Mouse (Mus musculus): ENCODE measurements around the gene Olfr549.

Gene Olfr549

GRCm38 (mm10) chr7:102549570-102549969 lies at the start of gene Olfr549:
TSS of gene Olfr549 (plus strand) at chr7:102549870.
- 88% methylated on average over 3 of the region's 3 CpGs for WGBS

GRCm38 (mm10) chr7:102501986-102502385 lies 47.7 kb upstream of the Olfr549 start:
- WGBS: 79% methylated on average over 5 of the region's 5 CpGs

DNA sequence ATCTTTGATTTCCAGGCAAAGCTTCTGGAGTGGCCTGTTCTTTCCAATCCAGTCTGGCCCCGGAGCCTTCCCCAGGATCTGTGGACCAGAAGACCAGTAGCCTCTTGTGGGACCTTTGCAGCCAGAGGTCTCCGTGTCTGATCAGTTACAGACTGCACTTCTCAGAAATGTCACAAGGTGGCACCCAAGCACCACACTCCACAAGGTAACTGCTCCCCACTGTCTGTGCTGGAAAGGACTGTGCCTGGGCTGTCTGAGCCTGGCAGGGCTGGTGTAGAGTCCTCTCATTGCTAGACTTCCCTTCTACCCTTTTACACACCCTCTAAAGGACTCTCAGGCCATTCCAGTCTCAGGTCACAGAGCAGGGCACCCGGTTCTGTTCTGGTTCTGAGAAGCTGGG lies 42.8 kb upstream of the Olfr549 start:
- WGBS: 44% methylated on average over 3 of the region's 3 CpGs

- WGBS: 91% methylated on average over 9 of the region's 9 CpGs
Measured at GRCm38 (mm10) chr7:102508066-102508465, 41.6 kb upstream of the Olfr549 start.

- WGBS: 90% methylated on average over 6 of the region's 6 CpGs
Measured at GRCm38 (mm10) chr7:102508666-102509065, 41.0 kb upstream of the Olfr549 start.

DNA sequence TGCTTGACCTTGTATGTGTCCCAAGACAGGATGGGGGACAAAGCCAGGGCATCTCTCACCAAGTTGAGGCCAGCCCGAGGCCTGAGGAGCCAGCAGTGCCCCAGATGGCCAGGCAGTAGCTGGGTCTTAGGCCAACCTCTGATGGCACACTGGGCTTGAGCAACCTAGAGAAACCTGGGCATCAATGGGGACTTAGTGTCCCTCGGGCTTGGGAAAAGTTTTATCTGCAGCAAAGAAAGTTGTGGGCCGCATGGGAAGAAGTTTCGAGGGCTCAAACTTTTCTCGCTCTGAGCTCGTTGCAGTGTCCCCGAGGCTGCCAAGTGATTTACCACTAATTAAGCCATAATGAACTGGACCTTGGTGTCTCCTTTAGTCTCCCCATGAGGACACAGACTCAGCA lies 39.9 kb upstream of the Olfr549 start:
- WGBS: 76% methylated on average over 7 of the region's 7 CpGs

GRCm38 (mm10) chr7:102511927-102512326 lies 37.7 kb upstream of the Olfr549 start:
- 91% methylated on average over 10 of the region's 10 CpGs for WGBS

GRCm38 (mm10) chr7:102512814-102513435 lies 36.7 kb upstream of the Olfr549 start:
- WGBS: 1% methylated on average over 54 of the region's 54 CpGs

DNA sequence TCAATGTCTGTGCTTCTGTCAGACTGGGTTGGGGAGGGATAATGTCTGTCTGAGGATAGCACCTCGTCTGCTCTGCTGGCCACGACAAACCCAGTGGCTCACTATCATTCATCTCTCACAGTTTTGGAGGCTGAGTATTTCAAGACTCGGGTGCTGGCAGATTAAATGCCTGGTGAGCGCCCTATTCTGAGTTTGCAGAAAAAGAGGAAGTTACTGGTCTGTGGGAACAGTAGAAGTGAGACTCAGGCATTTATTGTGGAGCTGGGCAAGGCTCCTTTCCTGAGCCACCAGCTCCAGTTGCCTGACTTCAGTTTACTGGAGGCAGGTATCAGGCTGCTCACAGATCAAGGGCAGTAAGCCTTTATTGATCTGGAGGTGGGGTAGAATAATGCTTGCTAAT lies 35.5 kb upstream of the Olfr549 start:
- 74% methylated on average over 4 of the region's 4 CpGs for WGBS

DNA sequence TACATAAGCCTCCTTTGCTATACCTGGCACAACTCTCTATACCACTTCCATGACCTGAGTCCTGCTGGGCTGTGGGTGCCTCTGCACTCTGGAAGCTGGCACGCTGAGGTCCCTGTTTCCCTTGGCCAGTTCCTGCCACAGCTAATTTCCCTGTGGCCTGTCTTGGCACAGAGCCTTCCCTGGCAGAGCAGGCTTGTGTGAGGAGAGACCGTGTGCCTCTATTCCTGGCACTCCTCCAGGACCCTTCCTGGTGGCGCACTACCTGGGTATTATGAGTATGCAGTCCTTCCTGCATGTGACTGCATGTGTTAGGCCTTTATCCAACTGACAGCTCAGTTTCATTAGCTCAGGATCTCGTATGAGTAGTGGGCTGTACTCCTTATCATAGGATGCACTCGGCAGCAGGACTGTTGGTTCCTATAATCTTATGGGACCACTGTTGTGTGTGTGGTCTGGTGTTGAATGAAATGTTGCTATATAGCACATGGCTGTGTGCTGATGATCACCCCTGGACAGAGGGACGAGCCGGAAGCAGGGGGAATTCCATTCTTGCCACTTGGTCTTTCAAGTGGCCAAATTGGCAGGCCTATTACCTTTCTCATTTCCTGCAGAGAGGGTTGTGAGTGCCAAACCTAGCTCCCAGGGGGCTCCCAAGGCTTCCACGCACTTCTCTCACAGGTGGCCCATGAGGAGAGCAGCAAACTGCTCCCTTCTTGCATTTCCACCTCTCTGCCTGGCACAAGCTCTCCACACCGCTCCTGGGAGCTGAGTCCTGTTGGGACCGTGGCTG lies 33.2 kb upstream of the Olfr549 start:
- WGBS: 52% methylated on average over 10 of the region's 10 CpGs

DNA sequence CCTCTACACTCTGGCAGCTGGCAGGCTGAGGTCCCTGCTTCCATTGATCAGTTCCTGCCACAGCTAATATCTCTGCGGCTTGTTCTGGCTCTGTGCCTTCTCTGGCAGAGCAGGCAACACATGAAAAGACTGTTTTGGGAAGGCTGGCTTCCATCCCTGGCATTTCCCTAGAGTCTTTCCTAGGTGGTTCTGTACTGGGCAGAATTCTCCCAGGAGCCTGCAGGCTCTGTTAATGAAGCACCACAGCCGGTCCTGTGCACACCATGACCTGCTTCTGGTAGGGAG lies 32.7 kb upstream of the Olfr549 start:
- WGBS: 24% methylated on average over 2 of the region's 2 CpGs

DNA sequence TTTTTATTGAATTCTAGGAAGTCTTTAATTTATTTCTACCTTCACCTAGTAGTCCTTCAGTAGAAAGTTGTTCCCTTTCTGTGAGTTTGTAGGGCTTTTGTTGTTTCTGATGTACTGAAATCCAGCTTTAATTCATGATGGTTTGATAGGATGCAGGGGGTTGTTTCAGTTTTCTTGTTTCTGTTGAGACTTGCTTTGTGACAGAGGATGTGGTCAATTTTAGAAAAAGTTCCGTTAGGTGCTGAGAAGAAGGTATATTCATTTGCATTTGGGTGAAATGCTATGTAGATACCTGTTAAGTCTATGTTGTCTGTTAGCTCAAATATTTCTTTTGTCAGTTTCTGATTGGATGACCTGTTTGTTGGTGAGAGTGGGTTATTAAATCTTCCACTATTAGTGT lies 20.6 kb upstream of the Olfr549 start:
- 86% methylated on average over 1 of the region's 1 CpGs for WGBS

GRCm38 (mm10) chr7:102534449-102534848 lies 15.2 kb upstream of the Olfr549 start, which contains the start of gene Olfr547:
TSS of gene Olfr547 (plus strand) at chr7:102534749.
- 86% methylated on average over 1 of the region's 1 CpGs for WGBS

DNA sequence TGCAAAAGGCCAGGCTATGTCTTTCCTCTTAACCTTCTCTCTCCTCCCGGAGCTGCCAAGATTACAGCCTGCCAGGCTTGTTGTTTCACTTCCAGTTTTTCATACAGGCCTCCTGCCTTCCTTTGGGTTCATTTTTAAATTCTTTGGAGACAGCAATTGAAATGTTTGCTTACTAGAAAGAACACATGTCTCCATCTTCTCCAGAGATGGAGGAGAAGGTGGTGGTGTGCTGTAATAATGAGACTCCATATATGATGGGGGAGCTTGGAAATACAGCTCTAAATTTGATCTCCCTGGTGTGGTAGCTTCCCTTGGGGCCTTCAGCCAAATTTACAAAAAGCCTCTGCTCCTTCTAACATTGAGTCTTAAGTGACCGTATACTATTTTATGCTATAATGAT lies 9.1 kb upstream of the Olfr549 start, which contains the start of gene Olfr548-ps1:
TSS of gene Olfr548-ps1 (plus strand) at position 301 of the 400 bp plus-strand sequence.
- WGBS: 76% methylated on average over 2 of the region's 2 CpGs

DNA sequence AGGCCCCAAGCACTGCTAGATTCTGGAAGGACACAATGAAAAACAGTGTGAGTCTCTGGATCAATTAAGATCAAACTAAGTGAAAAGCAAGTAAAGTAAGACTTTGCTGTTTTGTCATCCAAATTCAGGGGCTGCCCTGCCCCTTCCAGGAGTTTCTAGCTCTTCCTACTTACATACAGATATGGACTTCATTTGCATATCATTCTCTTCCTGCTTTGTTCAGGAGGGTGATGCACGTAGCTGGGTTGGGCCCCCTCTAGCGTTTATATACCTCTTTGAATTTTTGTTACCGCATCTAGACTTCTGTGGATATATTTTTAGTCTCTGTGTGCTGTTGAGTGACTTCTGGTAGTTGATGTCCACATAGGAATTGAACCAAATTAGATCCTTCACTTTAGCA lies 8.4 kb upstream of the Olfr549 start:
- WGBS: 69% methylated on average over 3 of the region's 3 CpGs

GRCm38 (mm10) chr7:102553279-102553678 lies 3.6 kb downstream of the Olfr549 start:
- 89% methylated on average over 3 of the region's 3 CpGs for WGBS

DNA sequence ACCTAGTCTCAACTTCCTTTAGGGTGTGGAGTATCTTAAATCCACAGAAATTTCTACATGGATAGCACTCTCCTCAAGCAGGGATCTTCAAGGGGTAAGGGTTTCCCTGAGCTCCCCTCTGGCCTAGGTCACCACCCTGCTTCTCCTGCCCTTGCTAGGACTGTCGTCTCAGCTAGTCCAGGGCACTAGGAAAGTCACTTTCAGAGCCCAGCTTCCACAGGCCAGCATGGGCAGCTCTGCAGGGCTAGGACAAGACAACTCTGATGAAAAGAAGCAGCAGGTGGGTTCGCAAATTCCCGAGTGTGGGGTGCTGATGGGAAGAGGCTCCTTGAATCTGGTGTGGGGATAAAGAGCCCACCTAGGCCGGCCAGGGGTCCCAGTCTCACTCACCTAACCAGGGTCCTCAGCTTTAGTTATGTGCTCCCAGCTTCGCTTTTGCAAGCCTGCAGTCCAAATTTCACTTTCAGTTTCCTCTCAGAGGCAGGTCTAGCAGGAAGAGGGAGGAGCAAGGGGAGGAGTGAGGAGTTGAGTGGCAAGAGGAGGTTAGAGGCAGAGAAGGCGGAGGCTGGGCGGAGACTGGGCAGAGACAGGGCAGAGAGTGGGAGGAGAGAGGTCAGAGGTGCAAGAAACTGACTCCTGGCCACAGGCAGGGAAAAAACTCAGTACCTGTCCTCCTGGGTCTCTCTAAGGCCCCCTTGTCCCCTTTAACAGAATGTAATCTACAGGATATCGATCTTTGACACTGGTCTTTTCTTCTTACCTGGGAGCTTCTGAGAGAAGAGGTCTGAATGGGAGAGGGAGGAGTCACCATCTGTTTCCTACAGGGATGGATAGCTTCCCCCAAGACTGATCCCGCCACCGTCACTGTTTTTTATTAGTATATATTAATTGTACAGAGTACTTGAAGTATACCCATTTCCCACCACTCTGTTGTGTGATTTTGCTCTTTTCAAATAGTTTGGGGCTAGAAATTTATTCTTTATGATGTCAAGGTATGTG lies 15.6 kb downstream of the Olfr549 start, which contains the start of gene Trim21:
TSS of gene Trim21 (minus strand) at position 488 of the 999 bp plus-strand sequence.
- 33% methylated on average over 10 of the region's 10 CpGs for WGBS

GRCm38 (mm10) chr7:102566219-102566618 lies 16.5 kb downstream of the Olfr549 start:
- WGBS: 91% methylated on average over 4 of the region's 4 CpGs

- WGBS: 69% methylated on average over 8 of the region's 8 CpGs
Measured at GRCm38 (mm10) chr7:102571142-102571541, 21.5 kb downstream of the Olfr549 start, which contains the start of gene Olfr550. TSS of gene Olfr550 (plus strand) at chr7:102571442.

- WGBS: 76% methylated on average over 3 of the region's 3 CpGs
Measured at GRCm38 (mm10) chr7:102573174-102573830, 23.6 kb downstream of the Olfr549 start.

DNA sequence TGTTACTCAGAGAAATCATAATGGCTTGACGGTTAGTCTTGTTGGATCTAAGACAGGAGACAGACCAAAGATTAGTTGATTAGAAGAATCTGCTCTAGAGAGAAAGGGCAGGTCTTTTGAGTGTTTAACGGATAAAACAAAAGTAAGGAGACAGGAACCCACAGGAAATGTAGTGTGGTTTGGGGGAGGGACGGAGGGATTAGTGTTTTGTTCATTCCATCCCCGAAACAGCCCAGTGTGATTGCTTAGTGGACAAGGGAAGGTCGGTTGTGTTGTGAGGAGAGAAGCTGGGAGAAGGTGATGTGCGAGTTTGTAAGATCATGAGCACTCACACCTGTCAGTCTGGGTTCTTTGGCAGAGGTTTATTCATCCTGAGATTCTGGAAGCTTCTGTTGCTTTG lies 26.3 kb downstream of the Olfr549 start:
- WGBS: 64% methylated on average over 6 of the region's 6 CpGs
